ENCODE assay signal across 9 mouse cellular contexts in genomic region chr11:21569456-21570108, GRCm38 (mm10). TPM values are rescaled to one million over a fixed set of nuclear protein-coding genes. Genes with fewer than 3 reads are reported as not detected.
DNase-seq lines count a peak whose midpoint lies in the region; ATAC-seq lines count a peak whose summit lies in the region.
"Had no signal": no experiment of that assay in that cellular context is flagged by ENCODE, and none has a peak within 500 bp of the region (broad histone marks: within the 10 kb centered on the region; RNA-seq: fewer than 3 reads in every experiment).

No protein-coding gene starts in this region.

- peaks cover 8% of the 10 kb centered on the region; the same call in 1 of the 2 replicates for H3K4me1 ChIP-seq in brown adipose tissue, adult 24 weeks (ENCODE audit: control insufficient read depth, insufficient read depth, insufficient read length, low read length)
- H3K4me1 ChIP-seq in heart, embryonic 12.5 days (replicated peaks), result peaks cover 38% of the 10 kb centered on the region
- H3K4me1 ChIP-seq in stomach, embryonic 15.5 days, result peaks cover 12% of the 10 kb centered on the region; the same call in 1 of the 2 replicates

- peak; percentile 65 for DNase-seq in right cerebral cortex, adult 18-20 months
- DNase-seq in right cerebral cortex, postnatal 4 days, result no peak
- DNase-seq in kidney, postnatal 10 days, result peak; percentile 49
- peak; percentile 11 for DNase-seq in lung, postnatal 14 days

- H3K27ac ChIP-seq in brown adipose tissue, adult 24 weeks (replicated peaks; ENCODE audit: low read depth, low read length), result peak overlapping the region; percentile 64
- peak overlapping the region; percentile 96 for H3K27ac ChIP-seq in heart, embryonic 12.5 days (ENCODE audit: poor library complexity, severe bottlenecking)
- H3K27ac ChIP-seq in stomach, embryonic 15.5 days, result peak overlapping the region; percentile 2; the same call in 1 of the 2 replicates

- peak overlapping the region; percentile 67 for H3K4me2 ChIP-seq in heart, embryonic 12.5 days
- peak overlapping the region; percentile 25; the same call in 1 of the 2 replicates for H3K4me2 ChIP-seq in stomach, embryonic 15.5 days

- 0 out of 2 replicates have a peak, but pooled peaks have one; percentile 34 for ATAC-seq in heart, embryonic 12.5 days (ENCODE audit: insufficient number of reproducible peaks, low FRiP score)
- no peak for ATAC-seq in stomach, embryonic 15.5 days (ENCODE audit: insufficient read depth, low FRiP score, low read depth)
- ATAC-seq in activated CD4-positive, CD25-positive, alpha-beta regulatory T cell, adult 4 months, result no peak

- WGBS in heart, embryonic 12.5 days, result 22% methylated on average over 3 of the region's 3 CpGs
- 23% methylated on average over 3 of the region's 3 CpGs for WGBS in stomach, embryonic 15.5 days

- peaks cover 20% of the 10 kb centered on the region for H3K36me3 ChIP-seq in heart, embryonic 12.5 days
- H3K36me3 ChIP-seq in stomach, embryonic 15.5 days, result peaks cover 7% of the 10 kb centered on the region; the same call in 1 of the 2 replicates

- no peaks in the 10 kb centered on the region for H3K9me3 ChIP-seq in heart, embryonic 12.5 days (replicated peaks)
- H3K9me3 ChIP-seq in stomach, embryonic 15.5 days, result no peaks in the 10 kb centered on the region

- H3K27me3 ChIP-seq in heart, embryonic 12.5 days (replicated peaks), result no peaks in the 10 kb centered on the region
- no peaks in the 10 kb centered on the region for H3K27me3 ChIP-seq in stomach, embryonic 15.5 days (replicated peaks)

- H3K9ac ChIP-seq in heart, embryonic 12.5 days, result peak overlapping the region; percentile 72
- H3K9ac ChIP-seq in stomach, embryonic 15.5 days, result no peak overlapping the region

- peak overlapping the region; percentile 42 for H3K4me3 ChIP-seq in brown adipose tissue, adult 24 weeks (ENCODE audit: insufficient read depth, low read depth, low read length)
- H3K4me3 ChIP-seq in heart, embryonic 12.5 days, result peak overlapping the region; percentile 37
- no peak overlapping the region for H3K4me3 ChIP-seq in stomach, embryonic 15.5 days (replicated peaks)
- H3K4me3 ChIP-seq: erythroblast, embryonic 14.5 days had no signal

RNA-seq across cellular contexts. Expression of gene Wdpcp, which starts 2.5 kb away (rescaled TPM):
- polyA plus RNA-seq in brown adipose tissue, adult 24 weeks (2012; ENCODE audit: insufficient read depth, insufficient read length, missing spikeins), result 2.7 and 3.8 TPM in 2 replicates
- polyA plus RNA-seq in heart, embryonic 12.5 days (2016; fragmentation: Nextera tagmentation; extraction: Ambion mirVana), result 7.4 and 8.0 TPM in 2 replicates
- polyA plus RNA-seq in stomach, embryonic 15.5 days (2015; fragmentation: Nextera tagmentation; extraction: Ambion mirVana), result 8.9 and 9.0 TPM in 2 replicates
- polyA plus RNA-seq in activated CD4-positive, CD25-positive, alpha-beta regulatory T cell, adult 4 months (2017; shearing (Covaris generic)), result under 1 TPM; 0.16 to 0.28 TPM
- polyA plus RNA-seq: erythroblast, embryonic 14.5 days had no signal

RNA-seq across cellular contexts. Expression of gene Mdh1, which starts 2.6 kb away (rescaled TPM):
- polyA plus RNA-seq in brown adipose tissue, adult 24 weeks (2012; ENCODE audit: insufficient read depth, insufficient read length, missing spikeins), result 883 and 1,269 TPM in 2 replicates
- polyA plus RNA-seq in heart, embryonic 12.5 days (2016; fragmentation: Nextera tagmentation; extraction: Ambion mirVana), result 1,323 and 1,326 TPM in 2 replicates
- 432 and 460 TPM in 2 replicates for polyA plus RNA-seq in stomach, embryonic 15.5 days (2015; fragmentation: Nextera tagmentation; extraction: Ambion mirVana)
- polyA plus RNA-seq in activated CD4-positive, CD25-positive, alpha-beta regulatory T cell, adult 4 months (2017; shearing (Covaris generic)), result 100 to 1,000 TPM; 387 to 445 TPM

Comparison
In these comparisons a context has a peak if more than half of its experiments do, and no peak if none do; other contexts are left out.
1. H3K27ac ChIP-seq: peak in every context shown above with its lines; median percentile 96 in heart, embryonic 12.5 days; 64 in brown adipose tissue, adult 24 weeks; 2 in stomach, embryonic 15.5 days.